Mouse (Mus musculus): Measurements from ENCODE around the gene Mrpl55.

DNA sequence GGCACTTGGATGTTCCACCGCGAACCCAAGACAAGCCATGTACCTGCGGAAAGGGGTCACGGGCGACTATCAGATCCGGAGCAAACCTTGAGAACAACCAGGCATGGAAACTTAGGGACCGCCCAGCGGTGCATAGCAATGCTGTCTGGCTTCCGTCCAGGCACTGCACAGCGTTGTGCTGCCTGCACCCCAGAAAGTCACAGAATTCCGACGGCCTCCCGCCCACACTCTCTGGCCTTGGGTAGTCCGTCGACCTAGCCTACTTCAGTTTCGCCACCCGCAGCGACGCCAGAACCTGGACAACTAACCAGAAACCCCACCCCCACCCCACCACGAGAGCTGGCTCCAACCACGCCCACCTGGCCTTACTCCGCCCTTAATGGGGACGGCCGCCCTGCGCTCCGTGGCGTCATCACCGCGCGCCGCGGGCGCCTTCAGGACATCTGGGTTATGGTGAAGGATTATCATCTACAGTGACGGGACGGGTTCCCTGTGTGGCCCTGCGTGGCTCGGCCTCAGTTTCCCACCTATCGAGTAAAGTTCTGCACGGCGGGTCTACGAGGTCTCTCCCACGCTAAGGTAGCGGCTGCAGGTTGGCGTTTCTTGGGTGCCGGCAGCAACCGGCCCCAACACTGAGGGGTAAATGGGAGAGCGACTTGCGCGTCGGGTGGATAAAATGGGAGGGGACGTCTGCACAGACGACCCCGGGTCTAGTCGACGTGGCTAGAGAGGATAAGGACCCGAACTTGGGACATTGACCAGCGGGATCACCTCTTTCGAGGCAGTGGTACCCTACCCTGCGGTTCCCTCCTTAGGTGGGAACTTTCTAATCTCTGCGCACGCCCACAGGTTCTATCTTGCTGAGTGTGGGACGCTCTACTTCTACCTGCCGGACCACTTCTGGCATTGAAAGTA is at the start of gene Mrpl55:
- TF ChIP-seq CTCF (IDR thresholded peaks at IDR 0.05; ENCODE audit: low read depth, low read length) (no peak), POLR2A (IDR thresholded peaks at IDR 0.05; ENCODE audit: extremely low read depth, insufficient read depth, low read length) (peak; percentile 61; the same call in 1 of the 2 replicates)

Data from liver, adult 2 months (tissue).